Mouse (Mus musculus): ENCODE measurements at regions not wholly inside any gene's neighbourhood (a gene's known extent, or its start where the extent isn't known, plus 50 kb on each side); places are given as distances from the start of the nearest gene placed in this dataset.

- WGBS, result 27% methylated on average over 9 of the region's 9 CpGs
These were observed 149.7 kb downstream of the Efnb1 start for GRCm38 (mm10) chrX:99285611-99286010.

GRCm38 (mm10) chrX:99280991-99281390, 145.1 kb downstream of the Efnb1 start:
- H3K4me2 ChIP-seq, result no peak overlapping the region
- no peaks in the 10 kb centered on the region for H3K36me3 ChIP-seq
- H3K9ac ChIP-seq, result no peak overlapping the region
- H3K27ac ChIP-seq, result no peak overlapping the region
- H3K27me3 ChIP-seq (replicated peaks), result peaks cover 8% of the 10 kb centered on the region; the same call in 1 of the 2 replicates
- no peak for ATAC-seq (ENCODE audit: insufficient read depth, low FRiP score, low read depth)
- H3K4me3 ChIP-seq (replicated peaks), result no peak overlapping the region
- H3K4me1 ChIP-seq, result no peaks in the 10 kb centered on the region
- WGBS, result 69% methylated on average over 5 of the region's 5 CpGs
- no peaks in the 10 kb centered on the region for H3K9me3 ChIP-seq

More at GRCm38 (mm10) chrX:99285611-99286010, 149.7 kb downstream of the Efnb1 start:
- H3K27me3 ChIP-seq (replicated peaks), result peaks cover 5% of the 10 kb centered on the region; the same call in 1 of the 2 replicates
- peak; percentile 84; the same call in 1 of the 2 replicates for ATAC-seq (ENCODE audit: insufficient read depth, low FRiP score, low read depth)
- 0 out of 2 replicates have a peak, but pooled peaks cover 2% of the 10 kb centered on the region for H3K4me1 ChIP-seq
- H3K9me3 ChIP-seq, result no peaks in the 10 kb centered on the region
- H3K27ac ChIP-seq, result peak overlapping the region; percentile 54; the same call in 1 of the 2 replicates
- no peak overlapping the region for H3K4me2 ChIP-seq
- no peaks in the 10 kb centered on the region for H3K36me3 ChIP-seq
- H3K4me3 ChIP-seq (replicated peaks), result no peak overlapping the region
- no peak overlapping the region for H3K9ac ChIP-seq

- Histone ChIP-seq H3K4me3 (replicated peaks) (no peak overlapping the region), H3K9ac (no peak overlapping the region), H3K36me3 (no peaks in the 10 kb centered on the region), H3K27ac (no peak overlapping the region), H3K9me3 (no peaks in the 10 kb centered on the region), H3K27me3 (replicated peaks) (peaks cover 8% of the 10 kb centered on the region; the same call in 1 of the 2 replicates), H3K4me2 (no peak overlapping the region), H3K4me1 (no peaks in the 10 kb centered on the region)
- 62% methylated on average over 5 of the region's 5 CpGs for WGBS
- ATAC-seq (ENCODE audit: insufficient read depth, low FRiP score, low read depth), result no peak
These were observed 144.6 kb downstream of the Efnb1 start for GRCm38 (mm10) chrX:99280543-99280942.

- no peaks in the 10 kb centered on the region for H3K4me1 ChIP-seq
- no peak for ATAC-seq (ENCODE audit: insufficient read depth, low FRiP score, low read depth)
These were observed 139.6 kb downstream of the Efnb1 start for GRCm38 (mm10) chrX:99275536-99275935.

GRCm38 (mm10) chrX:99271908-99272307, 136.0 kb downstream of the Efnb1 start:
- no peak overlapping the region for H3K9ac ChIP-seq
- no peaks in the 10 kb centered on the region for H3K4me1 ChIP-seq
- H3K36me3 ChIP-seq, result no peaks in the 10 kb centered on the region
- H3K4me2 ChIP-seq, result no peak overlapping the region
- no peaks in the 10 kb centered on the region for H3K9me3 ChIP-seq
- no peak for ATAC-seq (ENCODE audit: insufficient read depth, low FRiP score, low read depth)
- WGBS, result 72% methylated on average over 3 of the region's 3 CpGs
- H3K27me3 ChIP-seq (replicated peaks), result no peaks in the 10 kb centered on the region
- H3K4me3 ChIP-seq (replicated peaks), result no peak overlapping the region
- no peak overlapping the region for H3K27ac ChIP-seq

More at GRCm38 (mm10) chrX:99275536-99275935, 139.6 kb downstream of the Efnb1 start:
- no peaks in the 10 kb centered on the region for H3K9me3 ChIP-seq
- no peak overlapping the region for H3K4me2 ChIP-seq
- H3K9ac ChIP-seq, result no peak overlapping the region
- WGBS, result 65% methylated on average over 5 of the region's 5 CpGs
- no peak overlapping the region for H3K4me3 ChIP-seq (replicated peaks)
- H3K36me3 ChIP-seq, result no peaks in the 10 kb centered on the region
- no peak overlapping the region for H3K27ac ChIP-seq
- H3K27me3 ChIP-seq (replicated peaks), result 0 out of 2 replicates have a peak, but pooled peaks cover 2% of the 10 kb centered on the region

- no peaks in the 10 kb centered on the region for H3K4me1 ChIP-seq
- no peak for ATAC-seq (ENCODE audit: insufficient read depth, low FRiP score, low read depth)
- no peaks in the 10 kb centered on the region for H3K9me3 ChIP-seq
- peaks cover 18% of the 10 kb centered on the region for H3K27me3 ChIP-seq (replicated peaks)
- no peak overlapping the region for H3K4me3 ChIP-seq (replicated peaks)
- WGBS, result 72% methylated on average over 5 of the region's 5 CpGs
- no peak overlapping the region for H3K4me2 ChIP-seq
- H3K36me3 ChIP-seq, result no peaks in the 10 kb centered on the region
- H3K27ac ChIP-seq, result no peak overlapping the region
- no peak overlapping the region for H3K9ac ChIP-seq
These were observed 113.2 kb downstream of the Efnb1 start for GRCm38 (mm10) chrX:99249038-99249607.

GRCm38 (mm10) chrX:99248181-99248580, 112.3 kb downstream of the Efnb1 start:
- H3K27ac ChIP-seq, result no peak overlapping the region
- H3K4me1 ChIP-seq, result no peaks in the 10 kb centered on the region
- no peak overlapping the region for H3K4me2 ChIP-seq
- H3K36me3 ChIP-seq, result no peaks in the 10 kb centered on the region
- no peak overlapping the region for H3K9ac ChIP-seq
- no peak for ATAC-seq (ENCODE audit: insufficient read depth, low FRiP score, low read depth)
- 81% methylated on average over 5 of the region's 5 CpGs for WGBS
- H3K4me3 ChIP-seq (replicated peaks), result no peak overlapping the region
- H3K9me3 ChIP-seq, result no peaks in the 10 kb centered on the region
- H3K27me3 ChIP-seq (replicated peaks), result peaks cover 18% of the 10 kb centered on the region

- Histone ChIP-seq H3K36me3 (no peaks in the 10 kb centered on the region), H3K27me3 (replicated peaks) (peaks cover 16% of the 10 kb centered on the region), H3K4me3 (replicated peaks) (no peak overlapping the region), H3K4me1 (no peaks in the 10 kb centered on the region), H3K9me3 (no peaks in the 10 kb centered on the region), H3K9ac (no peak overlapping the region), H3K27ac (no peak overlapping the region), H3K4me2 (no peak overlapping the region)
- ATAC-seq (ENCODE audit: insufficient read depth, low FRiP score, low read depth), result no peak
- WGBS, result 69% methylated on average over 2 of the region's 2 CpGs
These were observed 110.8 kb downstream of the Efnb1 start for GRCm38 (mm10) chrX:99246704-99247103.

GRCm38 (mm10) chrX:99246051-99246450, 110.1 kb downstream of the Efnb1 start:
- H3K4me1 ChIP-seq, result no peaks in the 10 kb centered on the region
- H3K4me3 ChIP-seq (replicated peaks), result no peak overlapping the region
- no peak overlapping the region for H3K4me2 ChIP-seq
- no peak overlapping the region for H3K27ac ChIP-seq
- H3K36me3 ChIP-seq, result no peaks in the 10 kb centered on the region
- H3K9ac ChIP-seq, result no peak overlapping the region
- no peak for ATAC-seq (ENCODE audit: insufficient read depth, low FRiP score, low read depth)
- peaks cover 20% of the 10 kb centered on the region for H3K27me3 ChIP-seq (replicated peaks)
- WGBS, result 81% methylated on average over 8 of the region's 8 CpGs
- no peaks in the 10 kb centered on the region for H3K9me3 ChIP-seq

GRCm38 (mm10) chrX:99245541-99245940, 109.6 kb downstream of the Efnb1 start:
- Histone ChIP-seq H3K4me1 (no peaks in the 10 kb centered on the region), H3K9me3 (no peaks in the 10 kb centered on the region), H3K4me2 (no peak overlapping the region), H3K36me3 (no peaks in the 10 kb centered on the region), H3K4me3 (replicated peaks) (no peak overlapping the region), H3K27ac (no peak overlapping the region), H3K9ac (no peak overlapping the region), H3K27me3 (replicated peaks) (peaks cover 20% of the 10 kb centered on the region)
- 97% methylated on average over 3 of the region's 3 CpGs for WGBS
- ATAC-seq (ENCODE audit: insufficient read depth, low FRiP score, low read depth), result no peak

- ATAC-seq (ENCODE audit: insufficient read depth, low FRiP score, low read depth), result no peak
- Histone ChIP-seq H3K9ac (no peak overlapping the region), H3K4me3 (replicated peaks) (no peak overlapping the region), H3K27me3 (replicated peaks) (peaks cover 12% of the 10 kb centered on the region; the same call in 1 of the 2 replicates), H3K9me3 (no peaks in the 10 kb centered on the region), H3K4me2 (no peak overlapping the region), H3K4me1 (no peaks in the 10 kb centered on the region), H3K36me3 (no peaks in the 10 kb centered on the region), H3K27ac (no peak overlapping the region)
- WGBS, result 81% methylated on average over 5 of the region's 5 CpGs
These were observed 107.3 kb downstream of the Efnb1 start for GRCm38 (mm10) chrX:99243251-99243650.

- Histone ChIP-seq H3K27ac (no peak overlapping the region), H3K9ac (no peak overlapping the region), H3K36me3 (no peaks in the 10 kb centered on the region), H3K4me3 (replicated peaks) (no peak overlapping the region), H3K9me3 (no peaks in the 10 kb centered on the region), H3K4me2 (no peak overlapping the region), H3K4me1 (no peaks in the 10 kb centered on the region), H3K27me3 (replicated peaks) (peaks cover 8% of the 10 kb centered on the region; the same call in 1 of the 2 replicates)
- WGBS, result 34% methylated on average over 5 of the region's 5 CpGs
- ATAC-seq (ENCODE audit: insufficient read depth, low FRiP score, low read depth), result peak; percentile 43; the same call in 1 of the 2 replicates
These were observed 105.8 kb downstream of the Efnb1 start for GRCm38 (mm10) chrX:99241684-99242118.

Data from stomach, embryonic 15.5 days (tissue).